Mouse (Mus musculus): Measurements from ENCODE around the gene Epha7.

DNA sequence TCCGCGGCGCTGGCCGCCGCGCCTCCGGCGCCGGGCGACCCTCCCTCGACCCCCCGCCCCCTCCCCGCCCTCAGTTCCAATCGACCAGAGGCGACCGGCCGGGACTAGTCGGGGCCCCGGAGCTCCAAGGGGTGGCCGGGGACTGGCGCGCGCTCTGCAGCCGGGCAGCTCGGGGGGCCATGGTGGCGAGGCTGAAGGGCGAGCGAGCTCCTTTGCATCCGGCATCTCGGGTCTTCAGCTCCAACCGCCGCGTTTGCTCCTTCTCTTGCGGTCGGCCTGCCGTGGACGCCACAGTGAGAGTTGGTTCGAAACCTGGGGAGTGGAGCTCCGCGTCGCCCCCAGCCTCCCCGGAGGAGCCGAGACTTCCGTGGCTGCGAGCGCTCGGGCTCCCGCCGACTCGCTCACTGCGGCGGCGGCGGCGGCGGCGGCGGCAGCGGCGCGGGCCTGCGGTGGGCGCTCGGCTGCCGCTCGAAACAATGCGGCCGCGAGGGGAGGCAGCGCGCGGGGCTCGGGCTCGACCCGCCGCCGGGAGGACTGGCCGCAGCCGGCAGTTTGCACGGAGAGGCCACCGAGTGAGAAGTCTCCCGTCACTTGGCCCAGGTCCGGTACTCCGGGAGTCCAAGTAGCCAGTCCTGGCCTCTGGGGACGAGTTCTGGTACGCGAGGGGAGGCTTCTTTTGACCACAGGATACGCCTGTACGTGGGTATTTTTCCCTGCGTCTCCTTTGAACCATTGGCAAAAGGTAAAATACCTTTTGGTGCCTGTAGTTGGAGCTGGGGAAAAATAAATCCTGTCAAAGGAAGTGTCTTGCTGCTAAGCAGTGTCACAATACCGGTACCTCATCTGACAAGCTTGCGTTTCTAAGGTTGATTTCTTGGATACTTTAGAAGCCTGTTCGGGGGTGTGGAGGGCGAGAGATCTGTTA, 882 bp downstream of the Epha7 start:
- TF ChIP-seq EP300 (IDR thresholded peaks at IDR 0.05; ENCODE audit: low read depth): no peak
- no peak for TF ChIP-seq CTCF (IDR thresholded peaks at IDR 0.05; ENCODE audit: low read depth)

Data from heart, postnatal 0 days (tissue).